Mouse (Mus musculus): ENCODE data around the gene H2afj.

- no peak for TF ChIP-seq EP300 (optimal IDR thresholded peaks at IDR 0.05)
- no peak for TF ChIP-seq CTCF (IDR thresholded peaks at IDR 0.05; ENCODE audit: low read depth)
Observed at GRCm38 (mm10) chr6:136820381-136820780, 12.3 kb downstream of the H2afj start.
